Mouse (Mus musculus) c-Kit-negative CD71-positive TER-119-positive erythroid progenitor cells, embryonic 14.5 days (primary cell): ENCODE results near the gene Iqcn.

Experiments
- DNase-seq: peaks from one replicate; pipeline ENCODE4 v3.0.0-alpha.2; 2013; ENCODE audit warnings: low read depth, low spot score

The Iqcn gene

DNA sequence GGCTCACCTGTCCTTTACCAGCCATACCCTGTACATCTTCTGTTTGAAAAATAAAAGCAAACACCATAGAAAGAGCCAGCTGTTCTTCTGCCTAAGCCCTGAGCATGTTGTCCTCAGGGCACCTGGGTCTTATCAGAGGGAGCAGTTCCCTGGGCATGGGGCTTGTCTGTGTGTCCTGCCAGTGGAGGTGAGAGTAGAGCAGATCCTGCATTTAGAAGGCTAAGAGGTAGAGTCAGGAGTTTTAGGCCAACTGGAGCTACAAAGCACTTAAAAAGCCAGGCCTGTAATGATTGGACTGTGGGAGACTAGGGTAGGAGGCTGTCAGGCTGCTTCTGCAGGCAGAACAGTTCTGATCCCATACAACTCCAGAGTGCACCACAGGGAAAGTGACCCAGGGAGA is 24.6 kb upstream of the Iqcn start:
- DNase-seq, result no peak

- no peak for DNase-seq
These were observed 23.9 kb upstream of the Iqcn start for GRCm38 (mm10) chr8:70679404-70679803.

DNA sequence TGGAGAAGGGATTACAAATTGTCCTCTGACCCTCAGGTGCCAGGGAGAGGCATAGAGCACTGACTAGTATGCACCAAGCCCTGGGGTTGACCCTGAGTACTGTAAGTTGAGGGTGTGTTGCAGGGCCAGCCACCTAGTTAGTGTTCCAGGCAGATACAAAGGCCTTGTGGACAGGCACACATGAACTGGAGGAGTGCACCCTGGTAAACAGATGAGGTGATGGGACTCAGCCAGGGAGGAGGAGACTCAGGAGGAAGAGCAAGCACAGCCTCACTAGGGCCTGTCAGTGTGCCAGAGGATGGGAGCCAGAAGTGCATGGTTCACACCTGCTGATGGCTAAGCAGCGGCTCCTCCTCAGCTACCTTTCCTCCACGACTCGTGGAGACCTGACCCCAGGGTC is 23.2 kb upstream of the Iqcn start:
- DNase-seq, result no peak

- DNase-seq, result no peak
These were observed 21.8 kb upstream of the Iqcn start for GRCm38 (mm10) chr8:70681410-70681809.

GRCm38 (mm10) chr8:70682193-70682592 is 21.1 kb upstream of the Iqcn start:
- no peak for DNase-seq

GRCm38 (mm10) chr8:70682692-70683091 is 20.6 kb upstream of the Iqcn start:
- no peak for DNase-seq

GRCm38 (mm10) chr8:70684291-70684690 is 19.0 kb upstream of the Iqcn start:
- DNase-seq, result no peak

GRCm38 (mm10) chr8:70687576-70687975 is 15.7 kb upstream of the Iqcn start:
- DNase-seq, result no peak

DNA sequence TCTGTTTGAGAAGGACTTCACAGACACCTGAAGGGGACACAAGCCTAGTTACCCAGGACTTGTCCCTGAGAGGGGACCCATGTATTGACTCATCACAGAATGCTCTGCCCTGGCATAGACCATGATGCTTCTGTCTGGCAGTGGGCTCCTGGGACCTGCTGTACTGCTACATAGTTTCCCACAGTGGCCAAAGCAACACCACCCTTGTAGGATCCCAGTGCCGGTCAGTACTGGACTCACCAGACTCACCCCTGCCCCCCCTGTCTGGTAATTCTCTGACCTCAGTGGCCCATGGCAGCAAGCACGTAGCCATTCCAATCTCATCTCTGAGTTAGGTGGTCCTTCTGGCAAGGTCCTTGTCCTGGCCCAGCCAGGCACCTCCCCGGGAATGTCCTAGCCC is 15.1 kb upstream of the Iqcn start:
- DNase-seq, result no peak

GRCm38 (mm10) chr8:70689892-70690390 is 13.3 kb upstream of the Iqcn start:
- DNase-seq, result no peak

GRCm38 (mm10) chr8:70691230-70691629 is 12.0 kb upstream of the Iqcn start:
- no peak for DNase-seq

DNA sequence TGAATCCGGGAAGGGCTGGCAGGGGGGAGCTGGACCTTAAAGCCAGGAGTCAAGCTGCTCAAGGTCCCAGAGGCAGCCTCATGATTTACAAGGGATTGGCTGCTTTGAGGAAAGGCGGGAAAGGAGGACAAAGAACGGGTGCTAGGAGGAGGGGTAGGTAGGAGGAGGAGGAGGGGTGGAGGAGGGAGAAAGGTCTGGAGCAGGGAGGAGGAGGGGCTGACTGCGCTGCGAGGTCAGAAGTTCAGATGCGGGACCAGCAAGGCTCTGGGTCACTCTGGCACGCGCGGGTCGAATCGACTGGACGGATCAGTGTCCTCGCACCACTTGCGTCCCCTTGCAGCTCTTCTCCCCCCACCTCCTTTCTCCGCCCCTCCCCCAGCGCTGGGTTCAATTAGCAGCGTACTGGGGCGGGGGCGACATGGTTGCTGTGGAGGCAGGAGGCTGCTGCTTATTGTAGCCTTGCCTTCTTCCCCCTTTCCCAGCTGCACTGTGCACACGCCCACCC is 11.5 kb upstream of the Iqcn start:
- DNase-seq, result no peak

DNA sequence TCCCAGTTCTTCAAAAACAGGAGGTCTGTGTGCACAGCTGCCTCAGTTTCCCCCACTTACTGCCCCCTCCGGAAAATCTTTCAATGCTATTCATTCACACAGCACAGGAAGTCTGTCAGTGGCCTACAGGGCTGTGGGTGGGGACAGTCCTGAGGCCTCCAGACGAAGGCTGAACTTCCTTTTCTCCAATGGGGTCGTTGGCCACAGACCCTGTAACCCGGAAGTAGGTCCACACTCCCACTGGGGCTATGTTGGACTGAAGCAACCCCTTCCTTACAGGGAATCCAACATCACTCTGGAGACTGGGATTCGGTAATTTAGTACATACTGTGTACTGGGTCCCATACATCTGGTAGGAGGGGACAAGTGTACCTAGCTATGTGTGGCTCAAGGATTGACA is 9.6 kb upstream of the Iqcn start:
- no peak for DNase-seq

DNA sequence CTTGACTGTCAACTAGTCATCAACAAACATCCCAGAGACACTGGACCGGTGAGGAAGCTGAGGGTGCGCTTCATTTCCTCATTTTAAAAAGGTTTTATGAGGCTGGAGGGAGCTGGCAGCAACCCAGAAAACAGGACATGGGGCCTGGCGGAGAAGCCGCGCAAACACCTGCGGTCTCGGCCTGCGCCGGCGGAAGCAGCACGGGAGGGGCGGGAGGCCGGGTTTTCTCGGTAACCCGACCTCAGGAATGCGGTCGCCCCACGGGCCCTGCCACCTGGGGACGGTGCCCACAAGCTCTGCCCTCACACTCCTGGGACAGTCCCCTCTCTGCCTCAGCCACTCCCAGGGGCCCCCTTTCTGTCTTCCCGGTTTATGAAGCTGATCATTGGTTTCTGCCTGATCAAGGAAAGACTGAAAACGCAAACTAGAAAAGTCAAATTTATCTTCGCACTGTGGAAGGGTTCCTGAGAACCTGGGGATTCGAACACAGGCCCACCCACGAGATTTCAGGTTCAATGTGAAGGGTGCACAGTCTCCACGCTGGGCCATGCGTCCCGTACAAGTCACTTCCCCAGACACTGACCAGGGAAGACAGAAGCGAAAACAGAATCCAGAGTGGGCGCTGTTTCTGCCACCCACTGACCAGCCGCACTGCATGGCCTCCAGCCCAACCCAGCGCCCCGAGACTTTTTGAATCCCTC is 7.8 kb upstream of the Iqcn start:
- DNase-seq, result no peak

GRCm38 (mm10) chr8:70696019-70696885 is 7.0 kb upstream of the Iqcn start:
- DNase-seq, result peak; percentile 80

- no peak for DNase-seq
These were observed 6.3 kb upstream of the Iqcn start for GRCm38 (mm10) chr8:70696946-70697345.

DNA sequence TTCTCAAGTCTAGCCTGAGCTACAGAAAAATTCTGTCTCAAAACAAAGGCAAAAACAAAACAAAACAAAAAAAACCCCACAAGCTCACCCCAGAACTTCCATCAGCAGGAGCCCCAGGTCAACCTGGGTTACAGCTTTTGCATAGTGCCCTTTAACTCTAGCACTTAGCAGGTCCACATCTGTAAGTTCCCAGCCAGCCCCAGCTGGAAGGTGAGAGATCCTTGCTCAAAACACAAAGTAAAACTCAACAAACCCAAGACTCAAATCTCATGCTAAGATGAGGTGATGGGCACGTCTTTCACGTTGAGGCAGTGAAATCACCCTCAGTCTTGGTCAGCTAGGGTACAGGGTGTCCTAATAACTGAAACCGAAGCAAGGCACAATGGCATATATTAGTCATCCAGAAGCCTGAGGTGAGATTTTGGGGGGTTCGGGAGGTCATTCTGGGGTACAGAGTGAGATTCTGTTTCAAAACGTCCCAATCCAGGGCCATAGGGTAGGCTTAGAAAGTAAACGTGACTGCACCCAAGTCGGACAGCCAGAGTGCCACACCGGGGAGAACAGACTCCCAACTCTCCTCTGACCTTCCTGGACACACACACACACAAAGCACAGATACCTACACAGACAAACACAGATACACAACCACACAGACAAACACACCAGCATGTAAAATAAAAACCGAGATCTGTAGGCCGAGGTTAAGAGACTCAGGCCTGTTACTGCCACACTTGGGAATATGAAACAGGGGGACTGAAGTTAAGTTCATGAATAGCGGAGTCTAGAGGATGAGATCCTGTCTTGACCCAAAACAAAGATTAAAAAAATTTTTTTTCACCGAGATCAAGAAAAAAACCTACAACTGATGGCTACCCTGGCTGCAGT is 5.6 kb upstream of the Iqcn start:
- DNase-seq, result no peak

- peak; percentile 99 for DNase-seq
These were observed 4.7 kb upstream of the Iqcn start, which contains the start of gene Jund for GRCm38 (mm10) chr8:70698310-70699109. Gene Jund, plus strand, starts transcription at chr8:70698949.

- peak; percentile 40 for DNase-seq
These were observed 4.0 kb upstream of the Iqcn start for GRCm38 (mm10) chr8:70699116-70699833.
